Mouse (Mus musculus) hindbrain, embryonic 16.5 days (tissue): ENCODE measurements around the gene Cyp4x1. TPM values are rescaled to one million over a fixed set of nuclear protein-coding genes. Genes with fewer than 3 reads are reported as not detected.

Source experiments
- ATAC-seq: fragments of 200-750 bp; cut with Nextera tagmentation; 2 replicates; pipeline ENCODE4 v1.8.0; 2017; ENCODE audit warnings: moderate TSS enrichment, moderate library complexity
- H3K27ac ChIP-seq: fragments of 300-500 bp; sonication (generic); 2 replicates; pipeline ENCODE4 v1.5.1; 2014; ENCODE audit warnings: low read depth, mild to moderate bottlenecking, control low read depth, low read length, moderate library complexity
- H3K27me3 ChIP-seq: fragments of 300-500 bp; sonication (generic); replicated peaks from 2 replicates; pipeline ENCODE4 v1.6.1; 2014; ENCODE audit warnings: low read length; ENCODE audit not compliant: control insufficient read depth, insufficient read depth
- H3K36me3 ChIP-seq: fragments of 300-500 bp; sonication (generic); 2 replicates; pipeline ENCODE4 v1.6.1; 2014; ENCODE audit warnings: mild to moderate bottlenecking, low read length, moderate library complexity, mixed read lengths; ENCODE audit not compliant: control insufficient read depth, insufficient read depth
- H3K4me1 ChIP-seq: fragments of 300-500 bp; sonication (generic); 2 replicates; pipeline ENCODE4 v1.6.1; 2014; ENCODE audit warnings: low read depth, low read length; ENCODE audit not compliant: control insufficient read depth, insufficient read depth
- H3K4me2 ChIP-seq: fragments of 300-500 bp; sonication (generic); 2 replicates; pipeline ENCODE4 v1.6.1; 2014; ENCODE audit warnings: mild to moderate bottlenecking, low read length, control low read depth, moderate library complexity
- H3K4me3 ChIP-seq: fragments of 300-500 bp; sonication (generic); 2 replicates; pipeline ENCODE4 v1.5.1; 2014; ENCODE audit warnings: mild to moderate bottlenecking, low read length, control low read depth, moderate library complexity
- H3K9ac ChIP-seq: fragments of 300-500 bp; sonication (generic); 2 replicates; pipeline ENCODE4 v1.6.1; 2014; ENCODE audit warnings: low read depth, mild to moderate bottlenecking, control low read depth, low read length, moderate library complexity
- H3K9me3 ChIP-seq: fragments of 300-500 bp; sonication (generic); 2 replicates; pipeline ENCODE4 v1.6.1; 2014; ENCODE audit warnings: mild to moderate bottlenecking, low read length, moderate library complexity; ENCODE audit not compliant: control insufficient read depth
- WGBS: fragments of 180-500 bp; shearing (Covaris S2); extraction: QIAGEN DNeasy Blood & Tissue Kit; methylation state at CpG from one replicate; pipeline ENCODE4 v1.1.7; 2014; 5-methylcytosine and 5-hydroxymethylcytosine counted together
- polyA plus RNA-seq: library from polyadenylated mRNA; unstranded; fragments of >200 nt; fragmentation: Nextera tagmentation; extraction: Ambion mirVana; gene quantifications from 2 replicates; pipeline ENCODE4 v1.2.1, GENCODE M21; 2015

Gene Cyp4x1
- polyA plus RNA-seq, 1 experiment from 2014 or later = 11.8 TPM

GRCm38 (mm10) chr4:115095671-115096434 lies 38.2 kb downstream of the Cyp4x1 start:
- H3K9ac ChIP-seq = peak overlapping the region; percentile 77
- H3K9me3 ChIP-seq = no peaks in the 10 kb centered on the region
- no peaks in the 10 kb centered on the region for H3K36me3 ChIP-seq
- H3K27ac ChIP-seq = no peak overlapping the region
- H3K4me2 ChIP-seq = peak overlapping the region; percentile 98
- peaks cover 16% of the 10 kb centered on the region for H3K4me1 ChIP-seq
- peak; percentile 67 for ATAC-seq
- peaks cover 12% of the 10 kb centered on the region for H3K27me3 ChIP-seq
- WGBS = 0% methylated on average over 30 of the region's 31 CpGs
- peak overlapping the region; percentile 50 for H3K4me3 ChIP-seq

- WGBS = 73% methylated on average over 2 of the region's 2 CpGs
- Histone ChIP-seq H3K27ac (no peak overlapping the region), H3K9me3 (no peaks in the 10 kb centered on the region), H3K4me3 (no peak overlapping the region), H3K4me2 (no peak overlapping the region), H3K36me3 (no peaks in the 10 kb centered on the region), H3K9ac (no peak overlapping the region), H3K27me3 (peaks cover 9% of the 10 kb centered on the region), H3K4me1 (peaks cover 16% of the 10 kb centered on the region)
- ATAC-seq = no peak
These were observed 40.0 kb downstream of the Cyp4x1 start for GRCm38 (mm10) chr4:115094056-115094455.

- peaks cover 9% of the 10 kb centered on the region for H3K27me3 ChIP-seq
- H3K4me2 ChIP-seq = no peak overlapping the region
- no peak overlapping the region for H3K4me3 ChIP-seq
- H3K27ac ChIP-seq = no peak overlapping the region
- H3K9ac ChIP-seq = no peak overlapping the region
- peaks cover 16% of the 10 kb centered on the region for H3K4me1 ChIP-seq
- H3K9me3 ChIP-seq = no peaks in the 10 kb centered on the region
- ATAC-seq = no peak
- 87% methylated on average over 4 of the region's 4 CpGs for WGBS
- H3K36me3 ChIP-seq = no peaks in the 10 kb centered on the region
These were observed 40.7 kb downstream of the Cyp4x1 start for GRCm38 (mm10) chr4:115093331-115093864.

GRCm38 (mm10) chr4:115091806-115092205 lies 42.3 kb downstream of the Cyp4x1 start:
- no peaks in the 10 kb centered on the region for H3K36me3 ChIP-seq
- peaks cover 10% of the 10 kb centered on the region for H3K27me3 ChIP-seq
- peaks cover 13% of the 10 kb centered on the region for H3K4me1 ChIP-seq
- no peak overlapping the region for H3K27ac ChIP-seq
- 80% methylated on average over 3 of the region's 3 CpGs for WGBS
- H3K4me3 ChIP-seq = no peak overlapping the region
- H3K9ac ChIP-seq = no peak overlapping the region
- no peak for ATAC-seq
- H3K9me3 ChIP-seq = no peaks in the 10 kb centered on the region
- H3K4me2 ChIP-seq = no peak overlapping the region

GRCm38 (mm10) chr4:115090592-115090991 lies 43.5 kb downstream of the Cyp4x1 start:
- H3K4me3 ChIP-seq = no peak overlapping the region
- H3K27ac ChIP-seq = no peak overlapping the region
- no peak overlapping the region for H3K4me2 ChIP-seq
- H3K27me3 ChIP-seq = peaks cover 5% of the 10 kb centered on the region
- WGBS = 68% methylated on average over 2 of the region's 2 CpGs
- H3K4me1 ChIP-seq = peaks cover 3% of the 10 kb centered on the region
- no peaks in the 10 kb centered on the region for H3K36me3 ChIP-seq
- H3K9ac ChIP-seq = no peak overlapping the region
- ATAC-seq = no peak
- no peaks in the 10 kb centered on the region for H3K9me3 ChIP-seq

GRCm38 (mm10) chr4:115088611-115089338 lies 45.3 kb downstream of the Cyp4x1 start, which contains the start of gene Pdzk1ip1:
Pdzk1ip1 (plus strand) TSS chr4:115088708.
- H3K4me2 ChIP-seq = peak within 1 kb of the TSS; percentile 7; the same call in 1 of the 2 replicates
- H3K4me1 ChIP-seq = no peaks in the 10 kb centered on the region
- no peak for ATAC-seq
- no peaks in the 10 kb centered on the region for H3K9me3 ChIP-seq
- H3K9ac ChIP-seq = no peak within 1 kb of the TSS
- WGBS = 32% methylated on average over 11 of the region's 11 CpGs
- H3K27me3 ChIP-seq = peaks cover 6% of the 10 kb centered on the region
- no peaks in the 10 kb centered on the region for H3K36me3 ChIP-seq
- H3K27ac ChIP-seq = no peak within 1 kb of the TSS
- H3K4me3 ChIP-seq = no peak within 1 kb of the TSS

- no peak overlapping the region for H3K4me3 ChIP-seq
- H3K27ac ChIP-seq = no peak overlapping the region
- H3K9ac ChIP-seq = no peak overlapping the region
- no peaks in the 10 kb centered on the region for H3K4me1 ChIP-seq
- H3K27me3 ChIP-seq = peaks cover 6% of the 10 kb centered on the region; the same call in 1 of the 2 replicates
- 56% methylated on average over 3 of the region's 3 CpGs for WGBS
- ATAC-seq = no peak
- H3K4me2 ChIP-seq = no peak overlapping the region
- H3K9me3 ChIP-seq = no peaks in the 10 kb centered on the region
- H3K36me3 ChIP-seq = no peaks in the 10 kb centered on the region
These were observed 47.2 kb downstream of the Cyp4x1 start for GRCm38 (mm10) chr4:115086763-115087415.

- Histone ChIP-seq H3K27ac (no peak overlapping the region), H3K9me3 (no peaks in the 10 kb centered on the region), H3K4me2 (no peak overlapping the region), H3K4me3 (no peak overlapping the region), H3K4me1 (no peaks in the 10 kb centered on the region), H3K36me3 (no peaks in the 10 kb centered on the region), H3K27me3 (peaks cover 6% of the 10 kb centered on the region; the same call in 1 of the 2 replicates), H3K9ac (no peak overlapping the region)
- 73% methylated on average over 4 of the region's 4 CpGs for WGBS
- no peak for ATAC-seq
These were observed 47.8 kb downstream of the Cyp4x1 start for GRCm38 (mm10) chr4:115086257-115086656.
